Mouse (Mus musculus) ovary, postnatal 10 days (tissue): ENCODE results near the gene Rln3.

Experiments
- DNase-seq: peaks from one replicate; pipeline ENCODE4 v3.0.0; 2022; ENCODE audit warnings: low spot score

Gene Rln3

DNA sequence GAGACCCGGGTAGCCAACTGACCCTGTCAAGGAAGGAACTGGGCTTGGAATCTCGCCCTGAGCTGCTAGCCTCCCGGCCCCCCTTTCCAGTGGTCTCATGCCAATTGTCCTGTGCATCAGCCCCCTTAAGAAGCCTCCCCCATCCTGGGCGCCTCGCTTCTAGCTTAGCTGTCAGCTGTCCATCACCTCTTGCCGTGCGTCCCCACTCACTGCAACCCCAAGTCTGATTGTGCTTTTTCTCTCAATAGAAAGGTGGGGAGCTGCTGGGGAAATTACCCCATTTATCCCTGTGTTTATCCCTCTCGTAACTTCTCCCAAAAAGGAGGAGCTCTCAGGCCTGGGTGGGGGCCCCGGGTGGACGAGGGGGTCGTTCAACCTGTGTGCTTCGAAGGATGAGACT, 48.8 kb downstream of the Rln3 start:
- DNase-seq, result no peak

DNA sequence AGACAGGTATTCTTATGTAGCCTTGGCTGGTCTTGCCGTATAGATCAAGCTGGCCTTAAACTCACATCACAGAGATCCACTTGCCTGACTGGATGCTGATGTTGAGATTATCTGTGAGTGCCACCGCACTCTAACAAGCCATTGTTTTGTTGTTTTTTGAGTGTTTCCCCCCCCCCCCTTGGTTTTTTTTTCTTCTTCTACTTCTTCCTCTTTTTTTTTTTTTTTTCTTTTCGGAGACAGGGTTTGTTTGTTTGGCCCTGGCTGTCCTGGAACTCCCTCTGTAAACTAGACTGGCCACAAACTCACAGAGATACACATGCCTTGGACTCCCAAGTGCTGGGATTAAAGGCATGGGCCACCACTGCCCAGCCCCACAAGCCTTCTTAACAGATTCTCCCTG, 50.8 kb downstream of the Rln3 start:
- DNase-seq, result no peak
